Mouse (Mus musculus): Measurements from ENCODE around the gene Atxn7. TPM values are rescaled to one million over a fixed set of nuclear protein-coding genes. Genes with fewer than 3 reads are reported as not detected.
A peak's percentile ranks its signal among the peaks of the same experiment; 100 is the strongest.

The Atxn7 gene
- polyA plus RNA-seq, 1 experiment from 2014 or later: 6.1 TPM

- H3K27me3 ChIP-seq (ENCODE audit: control insufficient read depth, insufficient read depth, low read length): no peaks in the 10 kb centered on the region
- H3K9me3 ChIP-seq (ENCODE audit: control insufficient read depth, low read length): no peaks in the 10 kb centered on the region
- H3K4me3 ChIP-seq (ENCODE audit: low read depth, low read length): no peak overlapping the region
- 91% methylated on average over 4 of the region's 4 CpGs for WGBS
- 0 out of 2 replicates have a peak, but pooled peaks cover 3% of the 10 kb centered on the region for H3K36me3 ChIP-seq (ENCODE audit: control insufficient read depth, insufficient read depth, low read length)
- H3K27ac ChIP-seq (ENCODE audit: low read depth, low read length): no peak overlapping the region
- H3K4me2 ChIP-seq (ENCODE audit: low read depth, low read length): no peak overlapping the region
- H3K9ac ChIP-seq (replicated peaks; ENCODE audit: low read depth, low read length): no peak overlapping the region
- no peaks in the 10 kb centered on the region for H3K4me1 ChIP-seq (ENCODE audit: control insufficient read depth, insufficient read depth, low read length)
- no peak for ATAC-seq (ENCODE audit: low read depth)
Observed at GRCm38 (mm10) chr14:14086711-14087263, 125.5 kb downstream of the Atxn7 start.

DNA sequence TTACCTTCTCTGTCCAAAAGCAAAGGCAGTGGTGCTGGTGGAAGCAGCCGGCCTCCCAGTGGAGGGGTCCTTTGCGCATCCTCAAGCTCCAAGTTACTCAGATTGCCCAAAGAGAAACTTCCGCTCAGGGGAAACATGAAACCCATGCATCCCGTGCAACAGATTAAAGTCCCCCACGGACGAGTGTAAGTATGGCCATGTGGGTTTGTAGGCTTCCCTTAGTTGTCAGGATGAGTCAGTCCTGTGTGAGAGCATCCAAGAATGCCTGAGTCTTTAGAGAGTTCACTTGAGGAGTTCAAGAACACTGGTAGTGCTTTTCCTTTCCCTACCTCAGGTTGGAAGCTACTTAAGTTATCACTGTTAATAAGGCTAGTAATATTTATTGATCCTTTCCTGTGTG is 126.1 kb downstream of the Atxn7 start:
- no peak overlapping the region for H3K4me2 ChIP-seq (ENCODE audit: low read depth, low read length)
- WGBS: 90% methylated on average over 6 of the region's 6 CpGs
- no peaks in the 10 kb centered on the region for H3K27me3 ChIP-seq (ENCODE audit: control insufficient read depth, insufficient read depth, low read length)
- H3K9ac ChIP-seq (replicated peaks; ENCODE audit: low read depth, low read length): no peak overlapping the region
- no peak overlapping the region for H3K4me3 ChIP-seq (ENCODE audit: low read depth, low read length)
- H3K27ac ChIP-seq (ENCODE audit: low read depth, low read length): no peak overlapping the region
- H3K4me1 ChIP-seq (ENCODE audit: control insufficient read depth, insufficient read depth, low read length): no peaks in the 10 kb centered on the region
- 0 out of 2 replicates have a peak, but pooled peaks cover 3% of the 10 kb centered on the region for H3K36me3 ChIP-seq (ENCODE audit: control insufficient read depth, insufficient read depth, low read length)
- no peak for ATAC-seq (ENCODE audit: low read depth)
- H3K9me3 ChIP-seq (ENCODE audit: control insufficient read depth, low read length): no peaks in the 10 kb centered on the region

GRCm38 (mm10) chr14:14088016-14088791 is 127.0 kb downstream of the Atxn7 start:
- no peak overlapping the region for H3K27ac ChIP-seq (ENCODE audit: low read depth, low read length)
- WGBS: 89% methylated on average over 9 of the region's 9 CpGs
- H3K9ac ChIP-seq (replicated peaks; ENCODE audit: low read depth, low read length): no peak overlapping the region
- H3K4me2 ChIP-seq (ENCODE audit: low read depth, low read length): no peak overlapping the region
- no peaks in the 10 kb centered on the region for H3K4me1 ChIP-seq (ENCODE audit: control insufficient read depth, insufficient read depth, low read length)
- no peaks in the 10 kb centered on the region for H3K27me3 ChIP-seq (ENCODE audit: control insufficient read depth, insufficient read depth, low read length)
- no peak overlapping the region for H3K4me3 ChIP-seq (ENCODE audit: low read depth, low read length)
- no peak for ATAC-seq (ENCODE audit: low read depth)
- H3K9me3 ChIP-seq (ENCODE audit: control insufficient read depth, low read length): no peaks in the 10 kb centered on the region
- H3K36me3 ChIP-seq (ENCODE audit: control insufficient read depth, insufficient read depth, low read length): 0 out of 2 replicates have a peak, but pooled peaks cover 7% of the 10 kb centered on the region

- no peaks in the 10 kb centered on the region for H3K4me1 ChIP-seq (ENCODE audit: control insufficient read depth, insufficient read depth, low read length)
- no peak overlapping the region for H3K9ac ChIP-seq (replicated peaks; ENCODE audit: low read depth, low read length)
- H3K4me3 ChIP-seq (ENCODE audit: low read depth, low read length): no peak overlapping the region
- 97% methylated on average over 6 of the region's 6 CpGs for WGBS
- no peaks in the 10 kb centered on the region for H3K9me3 ChIP-seq (ENCODE audit: control insufficient read depth, low read length)
- H3K27ac ChIP-seq (ENCODE audit: low read depth, low read length): no peak overlapping the region
- no peak overlapping the region for H3K4me2 ChIP-seq (ENCODE audit: low read depth, low read length)
- H3K27me3 ChIP-seq (ENCODE audit: control insufficient read depth, insufficient read depth, low read length): no peaks in the 10 kb centered on the region
- no peak for ATAC-seq (ENCODE audit: low read depth)
- H3K36me3 ChIP-seq (ENCODE audit: control insufficient read depth, insufficient read depth, low read length): 0 out of 2 replicates have a peak, but pooled peaks cover 8% of the 10 kb centered on the region
Observed at GRCm38 (mm10) chr14:14090571-14090970, 129.3 kb downstream of the Atxn7 start.

GRCm38 (mm10) chr14:14098330-14098980 is 137.2 kb downstream of the Atxn7 start:
- H3K4me3 ChIP-seq (ENCODE audit: low read depth, low read length): no peak overlapping the region
- no peaks in the 10 kb centered on the region for H3K9me3 ChIP-seq (ENCODE audit: control insufficient read depth, low read length)
- no peaks in the 10 kb centered on the region for H3K27me3 ChIP-seq (ENCODE audit: control insufficient read depth, insufficient read depth, low read length)
- H3K36me3 ChIP-seq (ENCODE audit: control insufficient read depth, insufficient read depth, low read length): peaks cover 23% of the 10 kb centered on the region
- H3K9ac ChIP-seq (replicated peaks; ENCODE audit: low read depth, low read length): no peak overlapping the region
- 30% methylated on average over 10 of the region's 10 CpGs for WGBS
- H3K4me1 ChIP-seq (ENCODE audit: control insufficient read depth, insufficient read depth, low read length): no peaks in the 10 kb centered on the region
- peak; percentile 82 for ATAC-seq (ENCODE audit: low read depth)
- H3K27ac ChIP-seq (ENCODE audit: low read depth, low read length): no peak overlapping the region
- no peak overlapping the region for H3K4me2 ChIP-seq (ENCODE audit: low read depth, low read length)

GRCm38 (mm10) chr14:14100773-14101280 is 139.6 kb downstream of the Atxn7 start:
- H3K9me3 ChIP-seq (ENCODE audit: control insufficient read depth, low read length): no peaks in the 10 kb centered on the region
- no peak overlapping the region for H3K27ac ChIP-seq (ENCODE audit: low read depth, low read length)
- no peak overlapping the region for H3K4me2 ChIP-seq (ENCODE audit: low read depth, low read length)
- H3K36me3 ChIP-seq (ENCODE audit: control insufficient read depth, insufficient read depth, low read length): peaks cover 24% of the 10 kb centered on the region
- H3K4me1 ChIP-seq (ENCODE audit: control insufficient read depth, insufficient read depth, low read length): no peaks in the 10 kb centered on the region
- 94% methylated on average over 8 of the region's 8 CpGs for WGBS
- H3K4me3 ChIP-seq (ENCODE audit: low read depth, low read length): no peak overlapping the region
- no peak overlapping the region for H3K9ac ChIP-seq (replicated peaks; ENCODE audit: low read depth, low read length)
- H3K27me3 ChIP-seq (ENCODE audit: control insufficient read depth, insufficient read depth, low read length): no peaks in the 10 kb centered on the region
- no peak for ATAC-seq (ENCODE audit: low read depth)

GRCm38 (mm10) chr14:14101296-14101695 is 140.1 kb downstream of the Atxn7 start:
- WGBS: 94% methylated on average over 9 of the region's 9 CpGs
- Histone ChIP-seq H3K4me1 (ENCODE audit: control insufficient read depth, insufficient read depth, low read length) (no peaks in the 10 kb centered on the region), H3K36me3 (ENCODE audit: control insufficient read depth, insufficient read depth, low read length) (peaks cover 20% of the 10 kb centered on the region)

DNA sequence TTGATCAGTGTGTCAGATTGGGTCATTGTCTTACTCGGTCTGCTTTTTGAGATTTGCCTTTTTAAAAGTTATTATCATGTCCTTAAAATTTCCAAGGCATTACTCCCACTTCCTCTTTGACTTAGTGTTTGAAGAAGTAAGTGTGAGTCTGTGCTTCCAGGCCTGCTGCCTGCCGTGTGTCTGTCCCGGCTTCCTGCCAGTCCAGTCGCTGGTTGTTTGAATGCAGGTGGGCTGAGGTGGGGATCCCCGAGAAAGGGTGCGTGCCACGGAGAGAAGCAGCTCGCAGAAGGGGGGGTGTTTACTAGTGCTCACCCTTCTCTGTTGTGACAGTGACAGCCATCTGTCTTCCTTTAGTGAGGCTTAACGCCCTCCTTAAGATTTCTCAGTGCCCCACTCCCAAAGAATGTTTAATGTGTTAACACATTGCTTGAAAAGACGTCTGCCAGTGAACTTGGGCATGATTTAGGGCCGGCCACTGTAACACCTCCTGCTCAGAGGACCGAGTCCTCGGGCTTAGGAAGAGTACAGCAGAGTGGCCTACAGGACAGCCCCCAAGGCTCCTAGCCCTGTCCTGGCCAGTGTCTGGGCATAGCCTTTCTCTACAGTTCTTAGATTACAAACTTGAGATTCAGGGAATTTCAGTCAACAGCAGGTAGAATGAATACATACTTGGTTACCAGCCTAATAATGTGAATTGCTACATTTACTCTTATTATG is 143.1 kb downstream of the Atxn7 start:
- no peaks in the 10 kb centered on the region for H3K9me3 ChIP-seq (ENCODE audit: control insufficient read depth, low read length)
- WGBS: 50% methylated on average over 13 of the region's 13 CpGs
- H3K27me3 ChIP-seq (ENCODE audit: control insufficient read depth, insufficient read depth, low read length): no peaks in the 10 kb centered on the region
- no peak overlapping the region for H3K27ac ChIP-seq (ENCODE audit: low read depth, low read length)
- H3K4me3 ChIP-seq (ENCODE audit: low read depth, low read length): no peak overlapping the region
- no peak for ATAC-seq (ENCODE audit: low read depth)
- peaks cover 20% of the 10 kb centered on the region for H3K36me3 ChIP-seq (ENCODE audit: control insufficient read depth, insufficient read depth, low read length)
- no peak overlapping the region for H3K9ac ChIP-seq (replicated peaks; ENCODE audit: low read depth, low read length)
- no peak overlapping the region for H3K4me2 ChIP-seq (ENCODE audit: low read depth, low read length)
- H3K4me1 ChIP-seq (ENCODE audit: control insufficient read depth, insufficient read depth, low read length): no peaks in the 10 kb centered on the region

More at GRCm38 (mm10) chr14:14101296-14101695, 140.1 kb downstream of the Atxn7 start:
- ATAC-seq (ENCODE audit: low read depth): no peak
- H3K4me2 ChIP-seq (ENCODE audit: low read depth, low read length): no peak overlapping the region
- H3K9me3 ChIP-seq (ENCODE audit: control insufficient read depth, low read length): no peaks in the 10 kb centered on the region
- no peak overlapping the region for H3K9ac ChIP-seq (replicated peaks; ENCODE audit: low read depth, low read length)
- no peak overlapping the region for H3K4me3 ChIP-seq (ENCODE audit: low read depth, low read length)
- no peaks in the 10 kb centered on the region for H3K27me3 ChIP-seq (ENCODE audit: control insufficient read depth, insufficient read depth, low read length)
- H3K27ac ChIP-seq (ENCODE audit: low read depth, low read length): no peak overlapping the region
